Mouse (Mus musculus) ES-E14 (cell line): ENCODE data around the gene Limd2. TPM values are rescaled to one million over a fixed set of nuclear protein-coding genes. Genes with fewer than 3 reads are reported as not detected.
A peak's percentile ranks its signal among the peaks of the same experiment; 100 is the strongest.
"Not testable (repeated sequence)": the region's sequence is repeated elsewhere in the genome, so short reads cannot be mapped to it uniquely, and the experiment has no call there.

Experiments
- DNase-seq: peaks from one replicate; pipeline ENCODE4 v3.0.0-alpha.2; 2013; ENCODE audit warnings: low read depth, low spot score
- H3K27ac ChIP-seq: 2 replicates; pipeline ENCODE4 v1.5.1; 2012; ENCODE audit warnings: low read depth, mild to moderate bottlenecking, low read length, moderate library complexity, mixed read lengths; ENCODE audit not compliant: poor library complexity, insufficient read depth, severe bottlenecking
- H3K36me3 ChIP-seq: 2 replicates; pipeline ENCODE4 v1.6.1; 2012; ENCODE audit warnings: mild to moderate bottlenecking, low read length, moderate library complexity, mixed read lengths; ENCODE audit not compliant: control insufficient read depth, poor library complexity, insufficient read depth, severe bottlenecking
- H3K4me1 ChIP-seq, 2 experiments: fragments of 150-350 bp in 1 of 2; sonication (generic) in 1 of 2; 2 replicates each; pipeline ENCODE4 v1.6.1; 2012; ENCODE audit warnings: low read length in 2 of 2, mild to moderate bottlenecking in 1 of 2, mixed read lengths in 1 of 2; ENCODE audit not compliant: control insufficient read depth in 2 of 2, insufficient read depth in 2 of 2, poor library complexity in 1 of 2
- H3K4me3 ChIP-seq, 2 experiments: fragments of 150-350 bp in 1 of 2; sonication (generic) in 1 of 2; 2 replicates each; pipeline ENCODE4 v1.5.1; 2012; ENCODE audit warnings: low read length in 2 of 2, low read depth in 1 of 2, mild to moderate bottlenecking in 1 of 2, mixed read lengths in 1 of 2; ENCODE audit not compliant: insufficient read depth in 1 of 2, poor library complexity in 1 of 2, severe bottlenecking in 1 of 2
- H3K9ac ChIP-seq: 2 replicates; pipeline ENCODE4 v1.6.1; 2012; ENCODE audit warnings: low read depth, mild to moderate bottlenecking, low read length, mixed read lengths; ENCODE audit not compliant: poor library complexity, insufficient read depth, severe bottlenecking
- H3K9me3 ChIP-seq: fragments of 150-350 bp; sonication (generic); 2 replicates; pipeline ENCODE4 v1.6.1; 2012; ENCODE audit warnings: low read depth, mild to moderate bottlenecking, low read length; ENCODE audit not compliant: control insufficient read depth, insufficient read depth
- CHD2 ChIP-seq: IDR thresholded peaks from 2 replicates; pipeline ENCODE4 v1.6.1; 2014; ENCODE audit warnings: mild to moderate bottlenecking, low read depth, low read length, inconsistent platforms
- HCFC1 ChIP-seq: IDR thresholded peaks from 2 replicates; pipeline ENCODE4 v1.6.1; 2012; ENCODE audit warnings: low read length, inconsistent platforms, borderline replicate concordance; ENCODE audit not compliant: insufficient read depth
- MAFK ChIP-seq: IDR thresholded peaks from 2 replicates; pipeline ENCODE4 v1.6.1; 2014; ENCODE audit warnings: mild to moderate bottlenecking, low read depth, low read length, inconsistent platforms; ENCODE audit not compliant: insufficient read depth
- ZC3H11A ChIP-seq: IDR thresholded peaks from 2 replicates; pipeline ENCODE4 v1.6.1; 2012; ENCODE audit warnings: low read depth, mild to moderate bottlenecking, inconsistent platforms, low read length, borderline replicate concordance
- ZNF384 ChIP-seq: IDR thresholded peaks from 2 replicates; pipeline ENCODE4 v1.6.1; 2012; ENCODE audit warnings: low read depth, low read length, inconsistent platforms
- in situ Hi-C, 2 experiments: fragments of 600-800 bp; cut with MboI; formaldehyde crosslinking; loops; one replicate each; pipeline ENCODE4 v1.15.1; 2025; ENCODE audit warnings: low sequenced_read_pairs in 2 of 2, inconsistent platforms in 1 of 2; ENCODE audit not compliant: unreplicated experiment in 2 of 2
- total RNA-seq: library from RNA; depleted of rRNA; stranded (reverse); fragments of 300-350 nt; gene quantifications from 2 replicates; pipeline ENCODE4 v1.2.3, GENCODE M21; 2012

Limd2 gene
- total RNA-seq, 1 experiment = 30.9 TPM

DNA sequence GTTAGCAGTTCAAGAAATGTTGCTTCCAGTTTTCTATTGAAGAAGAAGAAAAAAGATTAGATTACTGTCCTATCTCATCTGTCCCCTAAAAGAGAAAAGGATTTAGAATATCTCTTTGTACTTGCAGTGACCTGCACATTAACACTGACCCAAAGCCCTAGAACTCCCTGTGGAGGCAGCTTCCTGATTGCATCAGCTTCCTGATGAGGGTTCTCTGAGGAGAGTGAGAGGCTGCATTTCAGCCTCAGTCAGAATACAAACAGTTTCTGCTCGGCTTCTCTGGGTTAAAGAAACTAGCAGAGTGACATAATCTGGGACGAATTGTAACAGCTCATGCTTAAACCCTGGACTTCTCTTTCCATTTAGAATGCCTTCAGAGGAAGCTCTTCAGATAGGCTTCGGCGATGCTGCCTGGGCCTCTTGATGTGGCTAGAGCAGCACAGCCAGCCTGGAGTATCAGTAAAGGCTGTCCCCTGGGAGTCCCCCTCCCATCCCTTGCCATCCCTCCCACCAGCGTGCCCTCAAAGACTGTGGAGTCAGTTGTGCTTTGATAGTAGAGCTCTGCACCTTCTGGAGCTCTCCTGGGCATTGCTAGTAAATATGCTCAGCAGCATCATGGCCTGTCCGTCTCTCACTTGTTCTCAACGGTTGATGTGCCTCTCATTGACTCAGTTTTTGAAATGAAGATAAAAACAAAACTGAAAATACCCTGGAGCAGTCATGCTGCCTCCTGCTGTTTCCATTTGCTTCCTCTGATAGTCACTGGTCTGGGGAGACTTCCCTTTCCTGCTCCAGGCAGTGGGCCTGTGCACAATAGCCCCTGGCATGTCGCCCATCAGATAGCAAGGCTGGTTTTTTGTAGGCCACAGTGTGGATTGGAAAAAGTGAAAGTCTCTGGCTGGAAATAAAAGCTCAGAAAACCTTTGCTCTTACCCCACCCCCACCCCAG is 25.8 kb downstream of the Limd2 start:
- Histone ChIP-seq H3K4me3 (no peak overlapping the region), H3K27ac (peak overlapping the region; percentile 82), H3K9me3 (no peaks in the 10 kb centered on the region), H3K9ac (peak overlapping the region; percentile 62), H3K36me3 (no peaks in the 10 kb centered on the region), H3K4me1 (peaks cover 6 to 9% of the 10 kb centered on the region in 2 experiments; a peak in 3 of 4 replicates)
- in situ Hi-C loops = no loop called here
- TF ChIP-seq HCFC1 (no peak), ZNF384 (no peak), MAFK (no peak), CHD2 (no peak), ZC3H11A (no peak)
- DNase-seq = peak; percentile 4

DNA sequence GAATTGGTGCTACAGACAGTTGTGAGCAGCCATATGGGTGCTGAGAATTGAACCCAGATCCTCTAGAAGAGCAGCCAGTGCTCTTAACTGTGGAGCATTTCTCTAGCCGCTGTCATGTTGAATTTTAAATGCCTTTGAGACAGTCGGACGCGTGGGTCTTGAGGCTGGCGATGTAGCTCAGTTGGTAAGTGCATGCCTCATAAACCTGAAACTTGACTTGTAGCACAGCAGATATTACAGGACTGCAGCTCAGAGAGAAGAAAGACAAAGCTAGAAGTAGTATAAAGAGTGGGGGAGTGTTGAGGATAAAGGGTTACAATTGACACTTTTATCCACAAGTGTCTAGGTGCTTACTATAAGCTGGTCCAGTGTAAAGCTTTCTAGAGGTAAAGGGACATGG is 28.1 kb downstream of the Limd2 start:
- H3K27ac ChIP-seq = no peak overlapping the region
- in situ Hi-C loops = no loop called here
- no peaks in the 10 kb centered on the region for H3K36me3 ChIP-seq
- H3K4me3 ChIP-seq = no peak overlapping the region
- peaks cover 6 to 9% of the 10 kb centered on the region in 2 experiments; a peak in 3 of 4 replicates for H3K4me1 ChIP-seq
- H3K9me3 ChIP-seq = no peaks in the 10 kb centered on the region
- DNase-seq = no peak
- TF ChIP-seq ZC3H11A (no peak), CHD2 (no peak), ZNF384 (no peak)
- no peak overlapping the region for H3K9ac ChIP-seq

DNA sequence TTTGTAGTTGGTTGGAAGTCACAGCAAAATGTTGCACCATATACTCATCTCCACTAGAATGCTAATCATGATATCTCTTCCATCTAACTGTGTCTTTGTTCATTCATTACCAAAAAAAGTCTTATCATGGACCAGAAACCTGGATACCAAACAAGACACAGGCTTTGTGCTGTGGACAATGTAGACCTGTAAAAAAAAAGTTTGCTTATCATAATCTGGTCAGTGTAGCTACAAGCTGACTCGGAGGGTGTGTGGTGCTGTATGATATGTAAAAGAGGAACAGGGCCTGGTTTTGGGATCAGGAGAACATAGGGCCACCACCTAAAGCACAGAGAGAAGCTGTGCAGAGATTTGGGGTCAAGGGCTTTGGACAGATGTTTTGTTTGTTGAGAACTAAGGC is 31.2 kb downstream of the Limd2 start:
- H3K27ac ChIP-seq = no peak overlapping the region
- no peaks in the 10 kb centered on the region for H3K9me3 ChIP-seq
- TF ChIP-seq MAFK = no peak
- TF ChIP-seq HCFC1 = no peak
- no peak for DNase-seq
- no peak overlapping the region for H3K4me3 ChIP-seq
- H3K4me1 ChIP-seq = peaks cover 0 to 4% of the 10 kb centered on the region in 2 experiments; a peak in 1 of 4 replicates
- H3K9ac ChIP-seq = no peak overlapping the region
- in situ Hi-C loops = no loop called here
- H3K36me3 ChIP-seq = no peaks in the 10 kb centered on the region

DNA sequence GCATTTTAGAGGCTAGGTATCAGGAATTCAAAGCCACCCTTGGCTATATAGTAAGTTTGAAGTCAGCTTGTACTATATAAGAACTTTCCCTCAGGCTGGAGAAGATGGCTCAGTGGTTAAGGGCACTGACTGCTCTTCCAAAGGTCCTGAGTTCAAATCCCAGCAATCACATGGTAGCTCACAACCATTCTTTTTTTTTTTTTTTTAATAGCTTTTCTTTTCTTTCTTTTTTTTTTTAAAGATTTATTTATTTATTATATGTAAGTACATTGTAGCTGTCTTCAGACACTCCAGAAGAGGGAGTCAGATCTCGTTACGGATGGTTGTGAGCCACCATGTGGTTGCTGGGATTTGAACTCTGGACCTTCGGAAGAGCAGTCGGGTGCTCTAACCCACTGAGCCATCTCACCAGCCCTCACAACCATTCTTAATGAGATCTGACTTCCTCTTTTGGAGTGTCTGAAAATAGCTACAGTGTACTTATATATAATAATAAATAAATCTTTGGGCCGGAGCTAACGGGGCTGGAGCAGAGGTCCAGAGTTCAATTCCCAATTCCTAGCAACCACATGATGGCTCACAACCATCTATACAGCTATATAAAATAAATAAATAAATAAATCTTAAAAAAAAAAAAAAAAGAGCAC is 33.8 kb downstream of the Limd2 start:
- DNase-seq, H3K9ac ChIP-seq, H3K9me3 ChIP-seq, H3K27ac ChIP-seq, in situ Hi-C loops, H3K4me3 ChIP-seq, H3K4me1 ChIP-seq, H3K36me3 ChIP-seq: not testable (repeated sequence)
